Mouse (Mus musculus) kidney, embryonic 14.5 days (tissue): ENCODE results near the gene Cltrn. TPM values are rescaled to one million over a fixed set of nuclear protein-coding genes. Genes with fewer than 3 reads are reported as not detected.

ENCODE experiments used
- ATAC-seq: fragments of 200-750 bp; cut with Nextera tagmentation; 2 replicates; pipeline ENCODE4 v1.8.0; 2017; ENCODE audit warnings: moderate number of reproducible peaks, mild to moderate bottlenecking, moderate TSS enrichment, moderate library complexity; ENCODE audit not compliant: low FRiP score, low TSS enrichment
- H3K27ac ChIP-seq: fragments of 300-500 bp; sonication (generic); 2 replicates; pipeline ENCODE4 v1.5.1; 2014; ENCODE audit warnings: low read depth, mild to moderate bottlenecking, low read length, moderate library complexity, mixed read lengths
- H3K27me3 ChIP-seq: fragments of 300-500 bp; sonication (generic); 2 replicates; pipeline ENCODE4 v1.6.1; 2014; ENCODE audit warnings: mild to moderate bottlenecking, low read length; ENCODE audit not compliant: control insufficient read depth, insufficient read depth
- H3K36me3 ChIP-seq: fragments of 300-500 bp; sonication (generic); 2 replicates; pipeline ENCODE4 v1.6.1; 2014; ENCODE audit warnings: low read length, mixed read lengths; ENCODE audit not compliant: control insufficient read depth, insufficient read depth
- H3K4me1 ChIP-seq: fragments of 300-500 bp; sonication (generic); 2 replicates; pipeline ENCODE4 v1.6.1; 2014; ENCODE audit warnings: low read length, mixed read lengths; ENCODE audit not compliant: control insufficient read depth, insufficient read depth
- H3K4me2 ChIP-seq: fragments of 300-500 bp; sonication (generic); replicated peaks from 2 replicates; pipeline ENCODE4 v1.6.1; 2014; ENCODE audit warnings: low read depth, mild to moderate bottlenecking, low read length
- H3K4me3 ChIP-seq: fragments of 300-500 bp; sonication (generic); 2 replicates; pipeline ENCODE4 v1.5.1; 2014; ENCODE audit warnings: mild to moderate bottlenecking, low read length
- H3K9ac ChIP-seq: fragments of 300-500 bp; sonication (generic); 2 replicates; pipeline ENCODE4 v1.6.1; 2014; ENCODE audit warnings: low read depth, mild to moderate bottlenecking, low read length, moderate library complexity
- H3K9me3 ChIP-seq: fragments of 300-500 bp; sonication (generic); 2 replicates; pipeline ENCODE4 v1.6.1; 2016; ENCODE audit warnings: low read length; ENCODE audit not compliant: control insufficient read depth
- WGBS: fragments of 180-500 bp; shearing (Covaris S2); extraction: QIAGEN DNeasy Blood & Tissue Kit; methylation state at CpG from one replicate; pipeline ENCODE4 v1.1.7; 2014; 5-methylcytosine and 5-hydroxymethylcytosine counted together
- polyA plus RNA-seq: library from polyadenylated mRNA; unstranded; fragments of >200 nt; fragmentation: Nextera tagmentation; extraction: Ambion mirVana; gene quantifications from 2 replicates; pipeline ENCODE4 v1.2.1, GENCODE M21; 2014

The Cltrn gene
- polyA plus RNA-seq, 1 experiment from 2014 or later: 29.7 TPM

DNA sequence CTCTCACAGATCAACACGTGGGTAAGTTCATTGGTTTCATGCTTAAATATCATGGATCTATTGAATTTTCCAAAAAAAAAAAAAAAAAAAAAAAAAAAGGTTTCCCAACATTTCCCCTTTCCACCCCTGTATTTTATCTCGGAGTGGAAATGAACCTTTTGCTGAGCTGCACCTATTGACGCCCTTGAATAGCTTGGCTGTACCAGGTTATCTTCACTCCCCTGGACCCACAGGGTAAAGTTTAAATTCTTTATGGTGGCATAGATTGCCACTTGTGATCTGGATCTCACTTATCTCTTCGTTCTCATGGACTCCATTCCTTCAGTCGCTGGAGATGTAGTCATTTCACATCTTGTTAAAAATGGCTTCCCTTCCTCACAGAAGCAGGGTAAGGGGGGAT lies 66.0 kb downstream of the Cltrn start:
- no peak overlapping the region for H3K9ac ChIP-seq
- H3K27ac ChIP-seq: no peak overlapping the region
- H3K4me2 ChIP-seq: no peak overlapping the region
- H3K27me3 ChIP-seq: no peaks in the 10 kb centered on the region
- no peaks in the 10 kb centered on the region for H3K9me3 ChIP-seq
- no peaks in the 10 kb centered on the region for H3K4me1 ChIP-seq
- H3K4me3 ChIP-seq: no peak overlapping the region
- H3K36me3 ChIP-seq: no peaks in the 10 kb centered on the region
- ATAC-seq: no peak
- WGBS: 78% methylated on average over 5 of the region's 5 CpGs

DNA sequence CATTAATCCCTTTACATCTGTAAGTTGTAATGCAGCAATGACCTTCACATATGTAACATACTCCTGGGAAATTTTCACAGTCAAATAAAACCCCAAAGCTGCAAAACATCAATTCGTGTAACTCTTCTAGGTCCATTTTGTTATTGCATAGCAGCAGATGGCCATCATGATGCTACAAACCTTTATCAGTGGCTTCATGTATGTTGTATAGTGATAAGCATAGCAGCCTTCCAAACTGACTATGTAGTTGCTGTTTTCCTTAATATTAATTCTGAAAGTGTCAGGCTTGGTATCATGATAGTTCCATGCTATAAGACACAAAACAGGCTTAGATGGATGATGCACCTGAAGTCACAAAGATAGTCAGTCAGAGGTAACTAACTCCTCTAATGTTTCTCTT lies 76.1 kb downstream of the Cltrn start:
- no peak overlapping the region for H3K4me2 ChIP-seq

More for the DNA sequence above, 76.1 kb downstream of the Cltrn start:
- Histone ChIP-seq H3K9me3 (no peaks in the 10 kb centered on the region), H3K27ac (no peak overlapping the region), H3K4me3 (no peak overlapping the region), H3K27me3 (no peaks in the 10 kb centered on the region), H3K36me3 (no peaks in the 10 kb centered on the region), H3K4me1 (no peaks in the 10 kb centered on the region), H3K9ac (no peak overlapping the region)
- 84% methylated on average over 1 of the region's 1 CpGs for WGBS
- no peak for ATAC-seq

Other genes with a start within 250 kb of the Cltrn start
- gene Ap1s2, start 179.8 kb upstream of the Cltrn start, polyA plus RNA-seq: 20.4 and 26.8 TPM in 2 replicates
- gene Zrsr2, start 130.2 kb upstream of the Cltrn start, polyA plus RNA-seq: 63.2 and 71.1 TPM in 2 replicates
- gene Car5b, start 60.8 kb upstream of the Cltrn start, polyA plus RNA-seq: 0.86 and 1.3 TPM in 2 replicates
- 35.9 and 36.7 TPM in 2 replicates for gene Siah1b, start 12.3 kb upstream of the Cltrn start, polyA plus RNA-seq
- 46.4 and 53.1 TPM in 2 replicates for gene Ace2, start 50.5 kb downstream of the Cltrn start, polyA plus RNA-seq
- gene Bmx, start 169.4 kb downstream of the Cltrn start, polyA plus RNA-seq: 0.57 and 0.62 TPM in 2 replicates
- gene Pir, start 180.5 kb downstream of the Cltrn start, polyA plus RNA-seq: 10.8 and 11.3 TPM in 2 replicates